Mouse (Mus musculus) heart, postnatal 0 days (tissue): ENCODE measurements around the gene Tat. TPM values are rescaled to one million over a fixed set of nuclear protein-coding genes. Genes with fewer than 3 reads are reported as not detected.

Source experiments
- ATAC-seq: fragments of 200-750 bp; cut with Nextera tagmentation; 2 replicates; pipeline ENCODE4 v1.8.0; 2017; ENCODE audit warnings: low read depth, moderate number of reproducible peaks, moderate library complexity; ENCODE audit not compliant: insufficient read depth
- DNase-seq: peaks from one replicate; pipeline ENCODE4 v3.0.0-alpha.2; 2016; ENCODE audit warnings: low spot score
- H3K27ac ChIP-seq: fragments of 300-500 bp; sonication (generic); 2 replicates; pipeline ENCODE4 v1.5.1; 2014; ENCODE audit warnings: low read depth, mild to moderate bottlenecking
- H3K27me3 ChIP-seq: fragments of 300-500 bp; sonication (generic); 2 replicates; pipeline ENCODE4 v1.6.1; 2014; ENCODE audit warnings: low read length, mixed read lengths; ENCODE audit not compliant: control insufficient read depth, insufficient read depth
- H3K36me3 ChIP-seq: fragments of 300-500 bp; sonication (generic); replicated peaks from 2 replicates; pipeline ENCODE4 v1.6.1; 2014; ENCODE audit warnings: low read length, mixed read lengths; ENCODE audit not compliant: control insufficient read depth, insufficient read depth
- H3K4me1 ChIP-seq: fragments of 300-500 bp; sonication (generic); 2 replicates; pipeline ENCODE4 v1.6.1; 2014; ENCODE audit warnings: antibody characterized with exemption; ENCODE audit not compliant: control insufficient read depth, insufficient read depth
- H3K4me2 ChIP-seq: fragments of 300-500 bp; sonication (generic); 2 replicates; pipeline ENCODE4 v1.6.1; 2014; ENCODE audit warnings: low read depth, mild to moderate bottlenecking, low read length, moderate library complexity
- H3K4me3 ChIP-seq: fragments of 300-500 bp; sonication (generic); 2 replicates; pipeline ENCODE4 v1.5.1; 2014; ENCODE audit warnings: low read depth, low read length
- H3K9ac ChIP-seq: fragments of 300-500 bp; sonication (generic); replicated peaks from 2 replicates; pipeline ENCODE4 v1.6.1; 2014; ENCODE audit warnings: low read depth, low read length, mixed read lengths
- H3K9me3 ChIP-seq: fragments of 300-500 bp; sonication (generic); replicated peaks from 2 replicates; pipeline ENCODE4 v1.6.1; 2016; ENCODE audit warnings: low read length; ENCODE audit not compliant: control insufficient read depth
- CTCF ChIP-seq: IDR thresholded peaks from 2 replicates; pipeline ENCODE4 v1.5.1; 2016; ENCODE audit warnings: antibody characterized with exemption, control low read depth, low read depth
- EP300 ChIP-seq: IDR thresholded peaks from 2 replicates; pipeline ENCODE4 v1.6.1; 2016; ENCODE audit warnings: antibody characterized with exemption, low read depth
- WGBS: fragments of 180-500 bp; shearing (Covaris S2); extraction: QIAGEN DNeasy Blood & Tissue Kit; methylation state at CpG from one replicate; pipeline ENCODE4 v1.1.7; 2014; 5-methylcytosine and 5-hydroxymethylcytosine counted together
- polyA plus RNA-seq: library from polyadenylated mRNA; unstranded; fragments of >200 nt; fragmentation: Nextera tagmentation; extraction: Ambion mirVana; gene quantifications from 2 replicates; pipeline ENCODE4 v1.2.1, GENCODE M21; 2015
- total RNA-seq: library from RNA; depleted of rRNA; stranded (reverse); fragments of >200 nt; gene quantifications from 2 replicates; pipeline ENCODE4 v1.2.3, GENCODE M21; 2014; ENCODE audit warnings: low replicate concordance

Gene Tat
- total and polyA plus RNA-seq, 2 experiments from 2014 or later, result 0.26 to 2.9 TPM

- DNase-seq, result no peak
- Histone ChIP-seq H3K4me3 (no peak overlapping the region), H3K9ac (no peak overlapping the region), H3K4me2 (no peak overlapping the region), H3K4me1 (no peaks in the 10 kb centered on the region), H3K36me3 (no peaks in the 10 kb centered on the region), H3K27me3 (no peaks in the 10 kb centered on the region), H3K9me3 (no peaks in the 10 kb centered on the region), H3K27ac (no peak overlapping the region)
- TF ChIP-seq EP300, result no peak
- TF ChIP-seq CTCF, result no peak
- ATAC-seq, result no peak
- 19% methylated on average over 5 of the region's 5 CpGs for WGBS
These were observed 6.3 kb upstream of the Tat start for GRCm38 (mm10) chr8:109983944-109984343.

- no peak for ATAC-seq
- Histone ChIP-seq H3K27me3 (no peaks in the 10 kb centered on the region), H3K9me3 (no peaks in the 10 kb centered on the region), H3K4me3 (no peak overlapping the region), H3K9ac (no peak overlapping the region), H3K4me1 (no peaks in the 10 kb centered on the region), H3K36me3 (no peaks in the 10 kb centered on the region), H3K27ac (no peak overlapping the region), H3K4me2 (no peak overlapping the region)
- TF ChIP-seq EP300, result no peak
- no peak for TF ChIP-seq CTCF
- DNase-seq, result no peak
- 55% methylated on average over 7 of the region's 7 CpGs for WGBS
These were observed 3.9 kb upstream of the Tat start for GRCm38 (mm10) chr8:109986384-109986783.

GRCm38 (mm10) chr8:109987776-109988175, 2.5 kb upstream of the Tat start:
- 55% methylated on average over 7 of the region's 7 CpGs for WGBS
- no peak for TF ChIP-seq EP300
- no peak for TF ChIP-seq CTCF
- no peak for ATAC-seq

GRCm38 (mm10) chr8:109989151-109989550, 1.1 kb upstream of the Tat start:
- H3K9me3 ChIP-seq, result no peaks in the 10 kb centered on the region
- WGBS, result 89% methylated on average over 8 of the region's 8 CpGs

More at GRCm38 (mm10) chr8:109987776-109988175, 2.5 kb upstream of the Tat start:
- Histone ChIP-seq H3K27ac (no peak overlapping the region), H3K4me2 (no peak overlapping the region), H3K9ac (no peak overlapping the region), H3K27me3 (no peaks in the 10 kb centered on the region), H3K4me1 (no peaks in the 10 kb centered on the region), H3K36me3 (no peaks in the 10 kb centered on the region), H3K4me3 (no peak overlapping the region), H3K9me3 (no peaks in the 10 kb centered on the region)
- no peak for DNase-seq

GRCm38 (mm10) chr8:109992166-109992565, 1.9 kb downstream of the Tat start:
- Histone ChIP-seq H3K4me2 (no peak overlapping the region), H3K27me3 (no peaks in the 10 kb centered on the region), H3K4me1 (no peaks in the 10 kb centered on the region), H3K36me3 (no peaks in the 10 kb centered on the region), H3K9me3 (no peaks in the 10 kb centered on the region), H3K9ac (no peak overlapping the region), H3K27ac (no peak overlapping the region), H3K4me3 (no peak overlapping the region)
- DNase-seq (no peak), ATAC-seq (no peak)
- WGBS, result 80% methylated on average over 5 of the region's 5 CpGs
- no peak for TF ChIP-seq EP300
- no peak for TF ChIP-seq CTCF

More at GRCm38 (mm10) chr8:109989151-109989550, 1.1 kb upstream of the Tat start:
- Histone ChIP-seq H3K4me2 (no peak overlapping the region), H3K4me3 (no peak overlapping the region), H3K36me3 (no peaks in the 10 kb centered on the region), H3K27me3 (no peaks in the 10 kb centered on the region), H3K9ac (no peak overlapping the region), H3K4me1 (no peaks in the 10 kb centered on the region), H3K27ac (no peak overlapping the region)
- no peak for TF ChIP-seq EP300
- ATAC-seq, result no peak
- no peak for DNase-seq

- DNase-seq, result no peak
These were observed 2.7 kb downstream of the Tat start for GRCm38 (mm10) chr8:109992951-109993350.

More at GRCm38 (mm10) chr8:109992951-109993350, 2.7 kb downstream of the Tat start:
- H3K27ac ChIP-seq, result no peak overlapping the region
- no peak for TF ChIP-seq EP300
- no peak for TF ChIP-seq CTCF
- H3K27me3 ChIP-seq, result no peaks in the 10 kb centered on the region
- 65% methylated on average over 1 of the region's 1 CpGs for WGBS
- H3K9ac ChIP-seq, result no peak overlapping the region
- no peak overlapping the region for H3K4me2 ChIP-seq
- no peak overlapping the region for H3K4me3 ChIP-seq
- H3K36me3 ChIP-seq, result no peaks in the 10 kb centered on the region
- ATAC-seq, result no peak
- no peaks in the 10 kb centered on the region for H3K4me1 ChIP-seq
- H3K9me3 ChIP-seq, result no peaks in the 10 kb centered on the region
